Mouse (Mus musculus) megakaryocyte, embryonic 14.5 days (primary cell): ENCODE data around the gene Chrnb4. TPM values are rescaled to one million over a fixed set of nuclear protein-coding genes. Genes with fewer than 3 reads are reported as not detected.

Experiments used
- H3K27me3 ChIP-seq: replicated peaks from 2 replicates; pipeline ENCODE3; 2012; ENCODE audit warnings: inconsistent platforms
- H3K36me3 ChIP-seq: replicated peaks from 2 replicates; pipeline ENCODE3; 2012; ENCODE audit warnings: low read length, inconsistent platforms, mixed read lengths
- H3K4me1 ChIP-seq: 2 replicates; pipeline ENCODE4 v1.6.1; 2012; ENCODE audit warnings: inconsistent platforms
- H3K4me3 ChIP-seq: replicated peaks from 2 replicates; pipeline ENCODE3; 2012; ENCODE audit warnings: moderate library complexity, mild to moderate bottlenecking, inconsistent platforms
- H3K9me3 ChIP-seq: 2 replicates; pipeline ENCODE4 v1.6.1; 2012; ENCODE audit warnings: inconsistent platforms
- FLI1 ChIP-seq: IDR thresholded peaks from 2 replicates; pipeline ENCODE4 v1.6.1; 2012; ENCODE audit warnings: low read length, inconsistent platforms, mixed read lengths
- GATA1 ChIP-seq: IDR thresholded peaks from 3 replicates; pipeline ENCODE4 v1.6.1; 2012; ENCODE audit warnings: mixed read lengths, low read length, inconsistent platforms, borderline replicate concordance
- polyA plus RNA-seq: library from polyadenylated mRNA; stranded (reverse); fragments of >175 nt; gene quantifications from 2 replicates; pipeline ENCODE4 v1.2.3, GENCODE M21; 2012; ENCODE audit warnings: low replicate concordance; ENCODE audit not compliant: insufficient read depth

The Chrnb4 gene
- polyA plus RNA-seq, 1 experiment: not detected

GRCm38 (mm10) chr9:55023902-55024583 lies 24.5 kb downstream of the Chrnb4 start:
- Histone ChIP-seq H3K36me3 (no peaks in the 10 kb centered on the region), H3K4me3 (no peak overlapping the region), H3K9me3 (peaks cover 5% of the 10 kb centered on the region), H3K4me1 (peaks cover 9% of the 10 kb centered on the region), H3K27me3 (peaks cover 69% of the 10 kb centered on the region)
- TF ChIP-seq FLI1: no peak
- TF ChIP-seq GATA1: no peak

- TF ChIP-seq GATA1 (no peak), FLI1 (no peak)
- peaks cover 66% of the 10 kb centered on the region for H3K27me3 ChIP-seq
- peaks cover 9% of the 10 kb centered on the region for H3K4me1 ChIP-seq
- peaks cover 5% of the 10 kb centered on the region for H3K9me3 ChIP-seq
- H3K4me3 ChIP-seq: no peak overlapping the region
- H3K36me3 ChIP-seq: no peaks in the 10 kb centered on the region
Observed at GRCm38 (mm10) chr9:55023326-55023725, 25.3 kb downstream of the Chrnb4 start.

DNA sequence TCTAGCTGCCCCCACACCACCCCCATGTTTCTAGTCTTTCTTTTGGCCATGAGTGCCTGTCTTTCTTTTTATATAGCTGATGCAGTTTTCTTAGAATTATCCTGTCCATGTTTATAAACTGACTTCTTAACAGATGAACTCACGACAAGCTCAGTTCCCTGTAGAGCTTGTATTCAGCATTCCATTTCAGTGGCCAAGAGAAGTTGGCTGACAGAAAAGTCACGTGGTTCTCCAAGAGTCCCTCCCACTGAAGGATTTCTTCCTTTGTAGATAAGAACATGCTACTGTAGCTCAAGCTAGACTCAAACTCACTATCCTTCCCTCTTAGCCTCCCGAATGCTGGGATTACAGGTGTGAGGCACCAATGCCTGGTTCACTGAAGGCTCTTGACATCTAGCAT lies 31.7 kb downstream of the Chrnb4 start:
- Histone ChIP-seq H3K27me3 (peaks cover 23% of the 10 kb centered on the region), H3K4me1 (no peaks in the 10 kb centered on the region), H3K9me3 (peaks cover 5% of the 10 kb centered on the region), H3K4me3 (no peak overlapping the region), H3K36me3 (no peaks in the 10 kb centered on the region)
- no peak for TF ChIP-seq FLI1
- TF ChIP-seq GATA1: no peak

DNA sequence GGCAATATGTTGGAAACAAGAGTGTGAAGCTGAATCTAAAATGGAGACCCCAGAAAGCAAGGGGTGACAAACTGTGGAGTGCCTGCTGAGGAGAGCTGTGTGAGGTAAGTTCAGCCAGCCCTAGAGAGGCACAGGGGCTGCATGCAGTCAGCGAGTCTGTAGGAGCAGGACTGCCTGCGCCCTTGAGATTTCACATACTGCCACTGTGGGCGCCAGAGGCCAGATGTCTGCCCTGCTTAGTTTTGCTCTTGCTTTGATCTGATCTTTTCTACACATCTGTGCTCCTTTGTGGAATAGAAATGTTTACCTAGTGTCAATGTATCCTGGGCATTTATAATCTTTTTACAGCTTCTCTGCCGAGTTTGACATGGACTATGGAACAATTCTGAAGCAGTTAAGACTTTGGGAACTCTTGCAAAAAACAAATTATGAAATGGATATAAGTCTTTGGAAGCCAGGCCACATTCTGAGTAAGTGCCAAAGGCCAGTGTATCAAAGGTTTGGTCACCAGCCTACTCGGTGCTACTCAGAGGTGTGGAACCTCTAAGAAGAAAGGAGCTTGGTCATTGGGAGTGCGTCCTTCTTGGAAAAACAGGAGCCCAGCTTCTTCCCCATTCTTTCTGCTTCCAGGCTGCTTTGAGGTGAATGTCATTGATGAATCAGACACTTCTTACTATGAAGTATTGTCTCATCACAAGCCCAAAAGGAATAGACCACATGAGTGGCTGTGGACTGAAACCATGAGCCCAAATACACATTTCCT lies 37.8 kb downstream of the Chrnb4 start:
- peaks cover 27% of the 10 kb centered on the region for H3K27me3 ChIP-seq
- no peaks in the 10 kb centered on the region for H3K4me1 ChIP-seq
- peak overlapping the region; percentile 53 for H3K4me3 ChIP-seq
- 0 out of 2 replicates have a peak, but pooled peaks cover 5% of the 10 kb centered on the region for H3K9me3 ChIP-seq
- no peaks in the 10 kb centered on the region for H3K36me3 ChIP-seq
- TF ChIP-seq GATA1 (no peak), FLI1 (no peak)

DNA sequence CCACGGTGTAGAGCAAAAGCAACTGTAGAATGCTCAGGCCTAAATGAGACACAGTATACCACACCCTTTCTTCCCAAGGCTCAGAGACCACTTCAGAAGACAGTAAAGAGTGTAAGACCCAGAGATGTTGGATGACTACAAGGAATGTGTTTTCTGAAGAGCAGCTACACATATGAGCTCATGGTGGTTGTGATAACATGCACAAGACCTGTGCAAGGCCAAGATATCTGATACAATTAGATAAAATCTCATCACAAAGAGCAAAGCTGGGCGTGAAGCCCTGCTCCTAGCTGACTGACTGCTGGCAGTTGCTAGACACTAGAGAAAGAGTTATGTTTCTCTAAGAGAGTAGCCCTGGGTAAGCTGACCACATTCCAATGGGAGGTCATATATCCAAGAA lies 38.9 kb downstream of the Chrnb4 start:
- Histone ChIP-seq H3K36me3 (no peaks in the 10 kb centered on the region), H3K4me3 (no peak overlapping the region), H3K9me3 (0 out of 2 replicates have a peak, but pooled peaks cover 5% of the 10 kb centered on the region), H3K4me1 (no peaks in the 10 kb centered on the region), H3K27me3 (peaks cover 21% of the 10 kb centered on the region)
- no peak for TF ChIP-seq GATA1
- no peak for TF ChIP-seq FLI1

DNA sequence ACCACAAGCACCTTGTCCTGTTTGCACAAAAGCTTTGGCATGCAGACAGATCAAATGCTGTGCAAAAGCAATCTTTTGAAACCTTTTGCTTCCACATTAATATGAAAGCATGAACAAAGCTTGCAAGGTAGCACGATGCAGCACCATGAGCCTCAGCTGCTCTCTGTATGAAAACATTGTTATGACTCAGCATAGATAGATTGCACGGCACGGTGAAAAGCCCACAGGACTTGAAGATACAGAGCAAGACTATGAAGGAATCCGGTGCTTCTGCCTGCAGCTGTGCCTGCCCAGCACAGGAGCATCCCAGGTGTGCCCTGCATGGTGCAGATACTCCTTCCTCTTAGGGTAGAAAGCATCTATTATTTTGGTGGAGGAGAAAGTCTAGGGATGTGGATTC lies 45.0 kb downstream of the Chrnb4 start:
- Histone ChIP-seq H3K36me3 (no peaks in the 10 kb centered on the region), H3K4me3 (no peak overlapping the region), H3K9me3 (0 out of 2 replicates have a peak, but pooled peaks cover 5% of the 10 kb centered on the region), H3K27me3 (peaks cover 20% of the 10 kb centered on the region), H3K4me1 (no peaks in the 10 kb centered on the region)
- TF ChIP-seq FLI1: no peak
- TF ChIP-seq GATA1: no peak

DNA sequence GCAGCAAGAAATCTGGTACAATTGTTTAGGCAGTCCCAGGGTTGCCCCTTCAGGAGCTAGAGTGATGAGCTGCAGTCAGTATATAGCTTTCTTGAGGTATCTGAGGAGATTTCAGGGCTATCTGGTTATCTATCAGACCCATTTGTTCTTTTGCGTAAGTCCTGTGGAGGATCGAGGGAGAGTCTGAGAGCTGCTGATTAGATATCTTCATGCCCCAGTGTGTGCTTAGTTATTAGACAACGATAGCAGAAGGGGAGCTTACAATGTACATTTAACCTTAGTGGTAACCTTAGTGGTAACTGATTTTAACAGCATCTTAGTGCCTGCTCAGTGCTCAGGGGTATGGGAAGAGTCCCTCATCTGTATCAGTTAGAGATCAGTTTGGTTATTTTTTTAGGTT lies 52.9 kb downstream of the Chrnb4 start:
- H3K9me3 ChIP-seq: no peaks in the 10 kb centered on the region
- H3K27me3 ChIP-seq: peaks cover 22% of the 10 kb centered on the region
- TF ChIP-seq FLI1: no peak
- TF ChIP-seq GATA1: no peak
- no peak overlapping the region for H3K4me3 ChIP-seq
- no peaks in the 10 kb centered on the region for H3K36me3 ChIP-seq
- no peaks in the 10 kb centered on the region for H3K4me1 ChIP-seq

- H3K4me3 ChIP-seq: no peak overlapping the region
- no peaks in the 10 kb centered on the region for H3K9me3 ChIP-seq
- no peak for TF ChIP-seq FLI1
- TF ChIP-seq GATA1: no peak
- H3K4me1 ChIP-seq: no peaks in the 10 kb centered on the region
- no peaks in the 10 kb centered on the region for H3K36me3 ChIP-seq
- peaks cover 20% of the 10 kb centered on the region for H3K27me3 ChIP-seq
Observed at GRCm38 (mm10) chr9:54994381-54994780, 54.2 kb downstream of the Chrnb4 start.

DNA sequence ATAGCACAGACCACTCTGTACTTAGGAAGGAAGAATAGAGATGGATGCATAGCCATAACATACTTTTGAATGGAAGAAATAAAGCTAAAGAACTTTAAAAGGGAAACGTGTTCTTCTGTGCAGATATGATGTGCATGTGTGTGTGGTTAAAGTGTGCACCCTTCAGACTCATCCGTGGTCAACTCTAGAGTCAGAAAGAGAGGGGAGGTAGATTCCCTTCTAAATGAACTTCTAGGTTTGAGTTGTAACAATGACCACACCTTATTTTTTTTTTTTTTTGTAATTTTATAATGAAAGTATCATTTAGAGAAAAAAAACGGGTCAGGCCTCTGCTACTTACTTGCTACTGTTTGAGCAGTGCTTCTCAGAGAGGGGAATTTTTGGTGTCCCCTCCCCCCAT lies 58.2 kb downstream of the Chrnb4 start:
- Histone ChIP-seq H3K36me3 (no peaks in the 10 kb centered on the region), H3K9me3 (no peaks in the 10 kb centered on the region), H3K4me3 (no peak overlapping the region), H3K27me3 (peaks cover 30% of the 10 kb centered on the region), H3K4me1 (no peaks in the 10 kb centered on the region)
- TF ChIP-seq GATA1: no peak
- TF ChIP-seq FLI1: no peak

DNA sequence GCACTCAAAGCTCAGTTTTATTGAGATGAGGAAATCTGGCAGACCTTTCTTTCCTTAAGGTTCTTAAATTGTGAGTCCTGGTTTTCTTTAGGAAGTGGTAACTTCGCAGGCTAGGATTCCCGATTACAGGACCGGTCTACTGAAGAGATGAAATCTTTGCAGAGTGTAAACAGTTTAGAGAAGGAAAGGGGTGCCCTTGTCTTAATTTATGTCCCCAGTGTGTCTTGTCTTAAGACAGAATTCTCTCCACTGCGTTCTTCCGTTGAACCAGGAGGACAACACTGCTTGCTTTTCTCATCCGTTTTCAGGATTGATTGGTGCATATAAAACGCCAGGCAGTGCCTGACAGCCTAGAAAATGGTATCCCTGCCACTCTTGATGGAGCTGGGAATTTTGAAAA lies 66.2 kb downstream of the Chrnb4 start:
- peaks cover 17% of the 10 kb centered on the region for H3K4me1 ChIP-seq
- H3K4me3 ChIP-seq: no peak overlapping the region
- TF ChIP-seq FLI1 (no peak), GATA1 (no peak)
- H3K27me3 ChIP-seq: peaks cover 77% of the 10 kb centered on the region
- peaks cover 11% of the 10 kb centered on the region for H3K9me3 ChIP-seq
- no peaks in the 10 kb centered on the region for H3K36me3 ChIP-seq
